Mouse (Mus musculus) liver, adult 2 months (tissue): ENCODE measurements around the gene P2ry13.

Experiments
- CTCF ChIP-seq: fragments of 200-500 bp; IDR thresholded peaks from 2 replicates; pipeline ENCODE4 v1.5.1; 2011; ENCODE audit warnings: low read depth, low read length, control low read depth
- POLR2A ChIP-seq: fragments of 200-500 bp; IDR thresholded peaks from 2 replicates; pipeline ENCODE4 v1.6.1; 2011; ENCODE audit warnings: low read length, control low read depth; ENCODE audit not compliant: insufficient read depth; ENCODE audit errors: extremely low read depth

DNA sequence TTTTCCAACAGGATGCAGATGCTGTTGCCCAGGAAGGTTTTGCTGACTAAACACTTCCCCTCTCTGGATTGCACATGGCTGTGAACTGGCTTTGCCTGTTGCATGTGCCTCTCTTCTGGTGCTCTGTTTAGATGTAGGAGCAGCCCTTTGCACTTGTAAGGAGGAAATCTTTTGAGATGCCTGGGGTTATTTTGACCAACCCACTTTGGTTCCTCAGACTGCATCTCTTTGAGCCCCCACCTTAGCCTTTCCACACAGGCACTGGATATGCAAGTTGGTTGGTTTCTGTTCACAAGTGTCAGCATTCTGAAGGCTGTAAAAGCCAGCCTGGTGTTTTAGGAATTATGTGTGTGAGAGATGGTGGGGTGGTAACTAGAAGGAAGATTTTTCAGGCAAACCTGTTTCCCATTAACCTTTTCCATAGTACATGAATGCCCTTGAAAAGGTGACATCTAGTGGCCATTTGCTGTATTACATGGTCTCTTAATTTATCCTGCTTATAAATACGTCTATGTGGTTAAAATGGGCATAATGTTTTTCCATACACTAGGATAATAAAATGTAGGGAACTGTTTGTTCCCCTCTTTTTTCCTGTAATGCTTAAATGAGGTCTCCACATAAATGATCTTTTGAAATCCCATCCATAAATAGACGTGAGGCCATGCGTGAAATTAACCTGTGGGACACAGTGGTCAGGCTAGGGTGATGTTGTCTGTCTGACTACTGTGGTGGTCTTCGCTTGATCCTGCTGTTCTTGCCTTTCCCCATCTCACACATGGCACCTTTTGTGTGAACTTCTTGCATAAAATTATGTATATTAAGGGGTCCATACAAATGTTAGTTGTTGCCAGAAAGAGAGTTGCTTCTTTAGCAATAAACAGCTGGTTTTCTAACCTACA is 1.8 kb downstream of the P2ry13 start:
- TF ChIP-seq CTCF (peak; percentile 56), POLR2A (no peak)
